Mouse (Mus musculus) lung, postnatal 0 days (tissue): Measurements from ENCODE around the gene Fbn1.

Experiments
- CTCF ChIP-seq: IDR thresholded peaks from 2 replicates; pipeline ENCODE4 v1.5.1; 2016; ENCODE audit warnings: antibody characterized with exemption, mild to moderate bottlenecking
- EP300 ChIP-seq: IDR thresholded peaks from 2 replicates; pipeline ENCODE4 v1.6.1; 2016; ENCODE audit warnings: antibody characterized with exemption, mild to moderate bottlenecking, control low read depth

- TF ChIP-seq CTCF (no peak), EP300 (no peak)
Measured at GRCm38 (mm10) chr2:125375926-125376325, 131.9 kb downstream of the Fbn1 start.
